Mouse (Mus musculus) kidney, postnatal 14 days (tissue): ENCODE data around the gene Fam193a.

Experiments
- DNase-seq: peaks from one replicate; pipeline ENCODE4 v3.0.0; 2022; ENCODE audit warnings: mixed read lengths

Fam193a gene

GRCm38 (mm10) chr5:34385616-34386015 lies 15.9 kb downstream of the Fam193a start:
- DNase-seq: no peak

- no peak for DNase-seq
Observed at GRCm38 (mm10) chr5:34386744-34387143, 17.0 kb downstream of the Fam193a start.

- no peak for DNase-seq
Observed at GRCm38 (mm10) chr5:34393251-34393650, 23.5 kb downstream of the Fam193a start.

GRCm38 (mm10) chr5:34395347-34395746 lies 25.6 kb downstream of the Fam193a start:
- DNase-seq: no peak

- no peak for DNase-seq
Observed at GRCm38 (mm10) chr5:34395850-34396540, 26.3 kb downstream of the Fam193a start.

GRCm38 (mm10) chr5:34397866-34398265 lies 28.1 kb downstream of the Fam193a start:
- no peak for DNase-seq

- no peak for DNase-seq
Observed at GRCm38 (mm10) chr5:34398326-34398725, 28.6 kb downstream of the Fam193a start.

- DNase-seq: no peak
Observed at GRCm38 (mm10) chr5:34407366-34407918, 37.7 kb downstream of the Fam193a start.

GRCm38 (mm10) chr5:34409002-34409401 lies 39.3 kb downstream of the Fam193a start:
- no peak for DNase-seq

GRCm38 (mm10) chr5:34410819-34411218 lies 41.1 kb downstream of the Fam193a start:
- DNase-seq: no peak

GRCm38 (mm10) chr5:34413921-34414320 lies 44.2 kb downstream of the Fam193a start:
- no peak for DNase-seq

- DNase-seq: no peak
Observed at GRCm38 (mm10) chr5:34417251-34418008, 47.7 kb downstream of the Fam193a start.

GRCm38 (mm10) chr5:34419188-34419587 lies 49.5 kb downstream of the Fam193a start:
- no peak for DNase-seq

GRCm38 (mm10) chr5:34430776-34431175 lies 61.0 kb downstream of the Fam193a start:
- DNase-seq: no peak

GRCm38 (mm10) chr5:34433786-34434185 lies 64.1 kb downstream of the Fam193a start:
- peak; percentile 13 for DNase-seq

- DNase-seq: no peak
Observed at GRCm38 (mm10) chr5:34434241-34434640, 64.5 kb downstream of the Fam193a start.

GRCm38 (mm10) chr5:34438052-34438451 lies 68.3 kb downstream of the Fam193a start:
- no peak for DNase-seq

GRCm38 (mm10) chr5:34438659-34439058 lies 68.9 kb downstream of the Fam193a start:
- no peak for DNase-seq

- no peak for DNase-seq
Observed at GRCm38 (mm10) chr5:34439768-34440167, 70.0 kb downstream of the Fam193a start.

GRCm38 (mm10) chr5:34441797-34442196 lies 72.1 kb downstream of the Fam193a start:
- DNase-seq: no peak

GRCm38 (mm10) chr5:34446207-34446606 lies 76.5 kb downstream of the Fam193a start:
- DNase-seq: no peak

GRCm38 (mm10) chr5:34458994-34459393 lies 89.3 kb downstream of the Fam193a start:
- DNase-seq: no peak

GRCm38 (mm10) chr5:34461294-34461693 lies 91.6 kb downstream of the Fam193a start:
- DNase-seq: no peak

GRCm38 (mm10) chr5:34461841-34462240 lies 92.1 kb downstream of the Fam193a start:
- DNase-seq: no peak
